Mouse (Mus musculus): ENCODE results near the gene Gpr156.
"Not testable (repeated sequence)": the region's sequence is repeated elsewhere in the genome, so short reads cannot be mapped to it uniquely, and the experiment has no call there.

Gene Gpr156

GRCm38 (mm10) chr16:38004486-38005020 lies 88.3 kb downstream of the Gpr156 start:
- DNase-seq: no peak

DNA sequence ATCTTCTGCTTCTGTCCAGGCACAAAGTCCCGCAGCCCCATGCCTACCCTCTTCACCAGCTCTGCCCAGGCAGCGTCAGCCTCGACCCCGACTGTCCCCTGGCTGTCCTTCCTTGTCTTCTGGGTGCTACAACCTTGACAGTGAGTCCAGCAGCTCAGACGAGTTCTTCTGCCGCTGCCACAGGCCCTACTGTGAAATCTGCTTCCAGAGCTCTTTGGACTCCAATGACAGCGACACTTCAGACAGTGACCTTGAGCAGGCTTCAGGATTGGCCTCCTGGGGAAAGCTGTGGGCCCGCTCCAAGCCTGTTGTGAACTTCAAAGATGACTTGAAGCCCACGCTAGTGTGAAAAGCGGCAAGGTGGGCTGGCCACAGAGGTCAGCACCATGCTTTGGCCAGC lies 89.2 kb downstream of the Gpr156 start:
- DNase-seq: no peak

DNA sequence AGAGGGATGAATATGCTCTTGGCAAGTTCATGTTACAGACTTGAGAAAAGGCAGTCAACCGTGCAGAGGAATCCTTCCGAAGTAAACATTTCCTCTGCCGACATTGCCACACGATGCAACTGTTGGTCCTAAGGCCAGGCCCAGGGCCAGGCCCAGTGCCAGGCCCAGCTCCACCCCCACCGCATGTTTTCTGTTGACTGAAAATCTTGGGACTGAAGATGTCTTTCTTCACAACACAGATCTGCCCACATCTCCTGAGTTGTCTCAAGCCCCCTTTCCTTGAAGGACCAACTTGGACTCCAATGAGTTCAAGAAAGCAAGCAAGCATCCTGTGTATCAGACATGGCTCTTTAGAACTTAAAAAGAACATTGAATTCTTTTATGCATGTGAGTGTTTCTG lies 92.1 kb downstream of the Gpr156 start:
- no peak for DNase-seq

- no peak for DNase-seq
Observed at GRCm38 (mm10) chr16:38009041-38009825, 92.9 kb downstream of the Gpr156 start.

DNA sequence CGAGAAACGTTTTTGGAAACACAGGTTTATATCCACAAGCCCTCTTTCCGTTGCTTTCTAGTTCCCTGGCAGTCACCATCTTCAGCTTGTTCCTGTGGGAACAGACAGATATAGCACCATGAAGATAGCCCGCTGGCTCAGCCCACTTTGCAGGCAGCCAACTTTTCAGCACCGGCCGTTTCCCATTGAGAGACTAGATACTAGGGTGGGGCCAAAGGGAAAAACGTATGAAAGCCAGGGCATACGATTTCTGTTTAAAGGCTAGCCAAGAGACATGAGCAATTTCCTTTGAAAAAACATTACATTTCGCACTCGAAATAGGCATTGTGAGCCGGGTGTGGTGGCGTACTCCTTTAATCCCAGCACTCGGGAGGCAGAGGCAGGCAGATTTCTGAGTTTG lies 95.2 kb downstream of the Gpr156 start:
- DNase-seq: no peak

GRCm38 (mm10) chr16:38012382-38012781 lies 96.1 kb downstream of the Gpr156 start:
- peak in 1 of 2 experiments; percentile 52 for DNase-seq

DNA sequence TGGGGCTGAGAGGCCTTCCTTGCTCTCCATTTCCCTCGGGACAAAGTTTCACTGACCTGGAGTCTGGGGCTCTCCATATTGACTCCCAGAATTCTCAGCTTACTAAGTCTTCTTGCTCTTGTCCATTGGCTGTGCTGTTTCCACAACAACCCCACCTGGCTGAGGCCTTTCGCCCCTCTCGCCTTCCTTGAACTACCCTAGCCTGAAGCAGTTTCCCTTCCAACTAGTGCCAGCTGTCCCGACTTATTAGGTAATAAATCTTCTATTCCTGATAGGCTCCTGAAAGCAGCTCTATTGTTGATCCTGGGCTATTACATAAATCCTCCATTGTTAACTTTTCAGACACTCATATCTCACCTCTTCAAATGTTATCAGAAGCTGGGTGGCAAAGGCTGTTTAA lies 96.6 kb downstream of the Gpr156 start:
- no peak for DNase-seq

- DNase-seq: no peak
Observed at GRCm38 (mm10) chr16:38014951-38015350, 98.7 kb downstream of the Gpr156 start.

DNA sequence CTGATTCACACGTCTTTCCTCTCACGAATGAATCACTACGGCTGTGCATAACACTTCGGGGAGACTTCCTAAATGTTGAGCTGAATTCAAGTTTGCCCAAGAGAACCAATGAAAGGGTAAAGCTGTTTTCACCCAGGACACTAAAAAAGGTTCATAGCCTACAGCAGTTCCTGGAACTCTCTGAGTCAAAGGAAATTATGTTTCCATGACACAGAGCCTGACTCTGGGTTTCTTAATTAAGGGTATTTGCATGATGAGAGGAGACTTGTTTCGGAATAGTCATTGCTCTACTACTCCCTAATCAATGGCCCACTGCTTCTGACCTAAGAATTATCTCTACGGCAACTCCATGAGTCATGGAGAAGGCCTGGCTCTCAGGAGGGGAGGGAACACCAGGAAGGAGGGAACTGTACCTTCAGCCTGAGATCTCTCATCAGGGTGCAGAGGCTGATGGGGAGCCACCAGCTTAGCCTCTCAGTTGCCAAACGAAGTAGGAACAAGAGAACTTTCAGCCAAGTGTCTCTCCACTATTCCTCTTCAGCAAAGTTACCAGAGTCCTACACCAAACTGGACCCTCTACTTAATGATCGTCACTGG lies 100.7 kb downstream of the Gpr156 start:
- no peak for DNase-seq

- DNase-seq: no peak
Observed at GRCm38 (mm10) chr16:38017958-38018376, 101.7 kb downstream of the Gpr156 start.

GRCm38 (mm10) chr16:38032644-38033043 lies 116.3 kb downstream of the Gpr156 start:
- DNase-seq: no peak

GRCm38 (mm10) chr16:38033071-38033470 lies 116.8 kb downstream of the Gpr156 start:
- peak in 1 of 2 experiments; percentile 24 for DNase-seq

DNA sequence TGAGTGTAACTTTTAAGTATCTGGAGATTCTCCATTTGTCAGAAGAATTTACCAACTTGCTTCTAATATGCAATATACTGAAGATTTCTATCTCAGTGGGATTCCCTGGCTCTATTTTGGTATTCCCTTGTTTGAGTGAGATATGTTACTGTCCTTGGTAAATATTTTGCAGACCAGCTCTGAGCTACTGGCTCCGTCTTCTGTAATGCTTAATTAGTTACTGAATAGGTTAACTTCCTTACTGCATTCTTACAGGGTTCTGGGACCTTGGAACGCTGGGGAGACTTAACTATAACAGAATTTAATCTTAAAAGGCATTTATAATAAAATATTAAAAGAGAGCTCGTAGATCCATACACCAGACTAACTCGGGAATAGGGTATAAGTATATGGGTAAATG lies 121.8 kb downstream of the Gpr156 start:
- DNase-seq: not testable (repeated sequence)

DNA sequence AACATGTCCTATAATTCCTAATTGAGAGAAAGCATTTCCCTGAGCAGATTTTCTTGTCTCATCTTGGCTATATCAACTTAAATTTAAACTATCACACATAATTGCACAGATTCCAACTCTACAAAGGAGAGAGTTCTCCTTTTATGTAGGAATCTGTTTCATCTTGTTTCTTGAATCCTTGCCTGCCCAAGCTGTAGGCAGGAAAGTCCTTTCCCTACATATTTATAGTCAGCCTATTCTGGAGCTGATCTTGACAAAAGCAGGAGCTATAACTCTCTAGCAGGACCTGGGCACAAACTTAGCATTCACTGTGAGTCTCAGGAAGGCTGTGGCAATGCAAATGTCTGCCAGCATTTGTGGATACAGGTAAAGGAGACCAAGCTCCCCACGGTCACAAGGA lies 125.9 kb downstream of the Gpr156 start:
- no peak for DNase-seq

DNA sequence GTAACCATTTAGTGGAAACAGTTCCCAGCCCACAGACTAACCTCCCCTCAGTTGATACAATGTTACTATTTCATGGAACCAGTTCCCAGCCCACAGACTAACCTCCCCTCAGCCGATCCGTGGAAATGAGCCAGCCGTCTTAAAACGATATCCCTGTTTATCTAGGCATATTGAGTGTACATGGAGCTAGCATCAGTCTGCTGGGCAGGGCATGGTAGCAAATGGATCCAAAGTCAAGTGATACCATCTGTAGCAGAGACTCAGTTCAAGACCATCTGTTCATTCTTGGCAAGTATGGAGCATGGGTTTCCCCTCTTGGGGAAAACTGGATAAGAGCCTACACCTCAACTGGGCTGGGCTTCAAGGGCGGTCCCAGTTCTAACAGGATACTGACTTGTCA lies 128.3 kb downstream of the Gpr156 start:
- DNase-seq: no peak

DNA sequence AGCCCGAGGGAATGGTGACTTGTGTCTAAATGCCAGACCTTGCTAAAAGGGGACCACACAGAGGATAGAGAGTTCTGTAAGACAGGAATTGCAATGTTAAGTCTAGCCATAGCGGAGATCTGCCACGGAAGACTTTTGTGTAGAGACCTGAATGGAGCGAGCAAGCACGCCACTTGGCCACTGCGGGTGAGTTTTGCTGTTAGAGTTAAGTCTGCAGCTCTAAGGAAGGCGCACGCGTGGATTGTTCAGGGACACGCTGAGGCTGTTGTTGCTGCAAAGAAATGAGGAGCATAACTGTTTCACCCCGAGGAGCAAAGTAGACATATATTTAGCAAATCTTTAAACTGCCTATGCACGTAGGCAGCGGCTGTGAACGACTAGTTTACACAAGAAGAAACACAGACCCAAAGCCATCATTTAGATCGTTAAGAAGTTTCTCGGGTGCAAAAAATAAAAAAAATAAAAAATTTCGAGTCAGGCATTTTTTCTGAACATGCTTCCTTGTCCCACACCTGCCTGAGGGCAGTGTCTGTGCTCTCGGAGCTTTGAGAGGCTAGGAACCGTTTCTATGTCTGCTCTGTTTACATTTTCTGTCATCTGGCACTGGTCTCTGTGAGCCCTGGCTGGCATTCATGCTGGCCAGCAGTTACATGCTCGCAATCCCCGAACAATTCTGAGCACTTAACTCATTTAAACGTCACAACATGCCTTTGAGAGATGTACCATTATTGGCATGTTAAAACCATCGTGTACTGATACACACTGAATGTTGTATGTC lies 131.7 kb downstream of the Gpr156 start:
- no peak for DNase-seq
